Mouse (Mus musculus): Measurements from ENCODE around the gene Ces1f.

DNA sequence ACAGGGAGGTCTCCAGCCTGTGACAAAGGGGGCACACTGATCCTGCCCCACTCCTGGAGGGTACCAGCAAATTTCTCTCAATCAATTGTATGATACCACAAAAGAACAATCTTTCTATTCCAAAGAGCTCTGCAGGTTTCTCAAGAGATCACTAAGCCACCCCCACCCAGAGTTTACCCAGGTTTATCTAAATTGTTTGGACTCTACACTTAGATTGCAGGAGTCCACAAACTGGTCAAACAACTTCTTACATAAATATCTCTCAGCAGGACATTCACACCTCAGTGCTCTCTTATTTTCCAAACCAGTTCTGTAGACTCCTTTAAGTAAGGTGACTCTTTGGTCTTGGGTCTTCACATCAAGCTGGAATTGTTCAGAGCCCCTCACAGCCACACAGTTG is 50.1 kb downstream of the Ces1f start, which contains the start of gene Ces1e:
- TF ChIP-seq POLR2A (IDR thresholded peaks at IDR 0.05; ENCODE audit: borderline replicate concordance, low read depth, low read length), result no peak
- no peak for TF ChIP-seq CTCF (IDR thresholded peaks at IDR 0.05; ENCODE audit: low read depth, low read length)

Data from bone marrow macrophage, adult 2 months (primary cell).